In the genomic region with DNA sequence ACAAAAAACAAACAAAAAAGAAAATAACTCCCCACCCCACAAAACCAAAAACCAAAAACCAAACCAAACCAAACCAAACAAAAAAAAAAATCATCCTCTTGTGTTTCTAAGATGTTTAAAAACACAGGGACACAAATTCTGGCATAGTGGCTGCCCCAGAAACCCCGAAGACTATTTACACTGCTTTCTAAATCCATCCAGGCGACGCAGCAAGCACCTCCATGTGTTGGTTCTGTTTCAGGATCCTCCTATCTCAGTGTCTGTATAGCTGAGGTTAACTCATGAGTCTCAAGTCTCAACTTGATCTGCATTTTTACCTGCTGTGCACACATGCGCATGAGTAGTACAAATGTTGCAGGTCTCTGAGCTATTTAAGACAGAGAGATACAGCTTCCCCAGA, we compare ENCODE assay signal across 22 mouse cellular contexts. TPM values are rescaled to one million over a fixed set of nuclear protein-coding genes. Genes with fewer than 3 reads are reported as not detected.
DNase-seq lines count a peak whose midpoint lies in the region; ATAC-seq and TF ChIP-seq lines count a peak whose summit lies in the region.
"Had no signal": no experiment of that assay in that cellular context is flagged by ENCODE, and none has a peak within 500 bp of the region (broad histone marks: within the 10 kb centered on the region; RNA-seq: fewer than 3 reads in every experiment).

No protein-coding gene starts in this region.

- TF ChIP-seq RAD21 in CH12.LX (IDR thresholded peaks at IDR 0.05; ENCODE audit: low read depth, low read length), result no peak

- in situ Hi-C loops in CH12.LX (cut with MboI; ENCODE audit: low pct_ligation_motif_present, low pct_unique_long_range_greater_than_20kb, low sequenced_read_pairs), result no loop called here

- no peak overlapping the region for H3K4me2 ChIP-seq in heart, embryonic 12.5 days
- H3K4me2 ChIP-seq in liver, postnatal 0 days (ENCODE audit: low read depth, low read length), result no peak overlapping the region
- H3K4me2 ChIP-seq in midbrain, embryonic 11.5 days, result no peak overlapping the region
- no peak overlapping the region for H3K4me2 ChIP-seq in midbrain, embryonic 15.5 days
- 0 out of 2 replicates have a peak overlapping the region, but pooled peaks have one; percentile 23 for H3K4me2 ChIP-seq in CH12.LX (ENCODE audit: insufficient read depth, low read depth, poor library complexity, severe bottlenecking)

- H3K27ac ChIP-seq in heart, embryonic 12.5 days (ENCODE audit: poor library complexity, severe bottlenecking), result no peak overlapping the region
- H3K27ac ChIP-seq in liver, postnatal 0 days (ENCODE audit: low read depth), result peak overlapping the region; percentile 57; the same call in 1 of the 2 replicates
- no peak overlapping the region for H3K27ac ChIP-seq in midbrain, embryonic 11.5 days (ENCODE audit: low read depth, low read length)
- no peak overlapping the region for H3K27ac ChIP-seq in midbrain, embryonic 15.5 days
- H3K27ac ChIP-seq in CH12.LX (ENCODE audit: insufficient read depth, low read depth), result no peak overlapping the region
- H3K27ac ChIP-seq in thymus, adult 2 months (ENCODE audit: control insufficient read depth, insufficient read depth, low read length), result no peak overlapping the region

- dilution Hi-C loops in CH12.LX (cut with MboI; ENCODE audit: extremely low pct_ligation_motif_present, extremely low pct_unique_long_range_greater_than_20kb, low sequenced_read_pairs), result no loop called here

- no peaks in the 10 kb centered on the region for H3K79me2 ChIP-seq in CH12.LX (replicated peaks; ENCODE audit: control insufficient read depth, extremely low read depth, insufficient read depth, poor library complexity, severe bottlenecking)

- no peak overlapping the region for H3K4me3 ChIP-seq in heart, embryonic 12.5 days
- H3K4me3 ChIP-seq in liver, postnatal 0 days (ENCODE audit: low read depth, low read length), result no peak overlapping the region
- no peak overlapping the region for H3K4me3 ChIP-seq in midbrain, embryonic 11.5 days (ENCODE audit: low read depth, low read length)
- no peak overlapping the region for H3K4me3 ChIP-seq in midbrain, embryonic 15.5 days
- no peak overlapping the region for H3K4me3 ChIP-seq in CH12.LX (replicated peaks in 1 of 3; ENCODE audit: low read depth in 2 of 3, low read length in 2 of 3, poor library complexity in 1 of 3)
- H3K4me3 ChIP-seq in thymus, adult 2 months (ENCODE audit: control insufficient read depth, insufficient read depth, low read length), result no peak overlapping the region

- no peaks in the 10 kb centered on the region for H3K9me3 ChIP-seq in heart, embryonic 12.5 days (replicated peaks)
- H3K9me3 ChIP-seq in liver, postnatal 0 days (ENCODE audit: low read length), result no peaks in the 10 kb centered on the region
- no peaks in the 10 kb centered on the region for H3K9me3 ChIP-seq in midbrain, embryonic 11.5 days (ENCODE audit: control insufficient read depth, low read length)
- no peaks in the 10 kb centered on the region for H3K9me3 ChIP-seq in midbrain, embryonic 15.5 days
- peaks cover 19% of the 10 kb centered on the region for H3K9me3 ChIP-seq in CH12.LX (replicated peaks; ENCODE audit: low read length)

- H3K27me3 ChIP-seq in heart, embryonic 12.5 days (replicated peaks), result peaks cover 52% of the 10 kb centered on the region
- peaks cover 60% of the 10 kb centered on the region for H3K27me3 ChIP-seq in liver, postnatal 0 days (ENCODE audit: insufficient read depth, low read length)
- H3K27me3 ChIP-seq in midbrain, embryonic 11.5 days (ENCODE audit: control insufficient read depth, insufficient read depth, low read length), result peaks cover 55% of the 10 kb centered on the region
- H3K27me3 ChIP-seq in midbrain, embryonic 15.5 days (replicated peaks), result peaks cover 72% of the 10 kb centered on the region
- no peaks in the 10 kb centered on the region for H3K27me3 ChIP-seq in CH12.LX (replicated peaks)
- H3K27me3 ChIP-seq in thymus, adult 2 months (ENCODE audit: control insufficient read depth, insufficient read depth, low read length), result peaks cover 5% of the 10 kb centered on the region; the same call in 1 of the 2 replicates

- peaks cover 11% of the 10 kb centered on the region for H3K4me1 ChIP-seq in heart, embryonic 12.5 days (replicated peaks)
- H3K4me1 ChIP-seq in liver, postnatal 0 days (ENCODE audit: insufficient read depth), result no peaks in the 10 kb centered on the region
- 0 out of 2 replicates have a peak, but pooled peaks cover 3% of the 10 kb centered on the region for H3K4me1 ChIP-seq in midbrain, embryonic 11.5 days (ENCODE audit: control insufficient read depth, insufficient read depth, low read length)
- peaks cover 17% of the 10 kb centered on the region for H3K4me1 ChIP-seq in midbrain, embryonic 15.5 days
- peaks cover 5 to 23% of the 10 kb centered on the region in 2 experiments for H3K4me1 ChIP-seq in CH12.LX (ENCODE audit: control insufficient read depth in 1 of 2, insufficient read depth in 2 of 2)
- H3K4me1 ChIP-seq in thymus, adult 2 months (replicated peaks; ENCODE audit: control insufficient read depth, insufficient read depth, low read length), result peaks cover 2% of the 10 kb centered on the region; the same call in 1 of the 2 replicates

- no peak for ATAC-seq in heart, embryonic 12.5 days (ENCODE audit: insufficient number of reproducible peaks, low FRiP score)
- no peak for ATAC-seq in liver, postnatal 0 days
- no peak for ATAC-seq in midbrain, embryonic 11.5 days (ENCODE audit: low FRiP score)
- no peak for ATAC-seq in midbrain, embryonic 15.5 days (replicated peaks)
- ATAC-seq: activated CD4-positive, CD25-positive, alpha-beta regulatory T cell, adult 4 months; CD4-positive, CD25-positive, alpha-beta regulatory T cell, adult 4 months; Patski had no signal

- TF ChIP-seq CTCF in liver, postnatal 0 days (IDR thresholded peaks at IDR 0.05; ENCODE audit: low read depth), result no peak
- no peak for TF ChIP-seq CTCF in CH12.LX (conservative IDR thresholded peaks at IDR 0.05 in 1 of 2, IDR thresholded peaks at IDR 0.05 in 1 of 2; ENCODE audit: low read depth in 2 of 2, low read length in 2 of 2)
- TF ChIP-seq CTCF in thymus, adult 2 months (IDR thresholded peaks at IDR 0.05; ENCODE audit: borderline replicate concordance, control insufficient read depth, extremely low read depth, insufficient read depth, low read length, poor library complexity), result no peak

- no peak for TF ChIP-seq EP300 in liver, postnatal 0 days (IDR thresholded peaks at IDR 0.05; ENCODE audit: low read depth)
- TF ChIP-seq EP300 in CH12.LX (IDR thresholded peaks at IDR 0.05; ENCODE audit: low read length), result no peak

- H3K9ac ChIP-seq in heart, embryonic 12.5 days, result no peak overlapping the region
- H3K9ac ChIP-seq in liver, postnatal 0 days (replicated peaks), result no peak overlapping the region
- no peak overlapping the region for H3K9ac ChIP-seq in midbrain, embryonic 11.5 days (ENCODE audit: low read length)
- no peak overlapping the region for H3K9ac ChIP-seq in midbrain, embryonic 15.5 days
- H3K9ac ChIP-seq in CH12.LX (ENCODE audit: insufficient read depth, low read depth), result no peak overlapping the region

- H3K36me3 ChIP-seq in heart, embryonic 12.5 days, result no peaks in the 10 kb centered on the region
- H3K36me3 ChIP-seq in liver, postnatal 0 days (replicated peaks; ENCODE audit: insufficient read depth, low read length), result no peaks in the 10 kb centered on the region
- H3K36me3 ChIP-seq in midbrain, embryonic 11.5 days (ENCODE audit: control insufficient read depth, insufficient read depth, low read length), result no peaks in the 10 kb centered on the region
- H3K36me3 ChIP-seq in midbrain, embryonic 15.5 days (replicated peaks), result no peaks in the 10 kb centered on the region
- H3K36me3 ChIP-seq in CH12.LX (replicated peaks in 1 of 2; ENCODE audit: control insufficient read depth in 1 of 2, insufficient read depth in 1 of 2, low read length in 1 of 2), result no peaks in the 10 kb centered on the region
- H3K36me3 ChIP-seq in thymus, adult 2 months (ENCODE audit: control insufficient read depth, insufficient read depth, low read length), result no peaks in the 10 kb centered on the region
- H3K36me3 ChIP-seq: G1E had no signal

- no peak for TF ChIP-seq POLR2A in CH12.LX (IDR thresholded peaks at IDR 0.05; ENCODE audit: low read depth, low read length)
- no peak for TF ChIP-seq POLR2A in thymus, adult 2 months (IDR thresholded peaks at IDR 0.05; ENCODE audit: control insufficient read depth, extremely low read depth, insufficient read depth, low read length, poor library complexity)

- peak; percentile 61 for DNase-seq in heart, adult 11 months
- DNase-seq in liver, postnatal 0 days, result no peak
- DNase-seq in liver, result no peak
- peak; percentile 57 for DNase-seq in midbrain, embryonic 11.5 days (ENCODE audit: low spot score, missing footprints)
- no peak for DNase-seq in CH12.LX (ENCODE audit: extremely low read depth)
- no peak for DNase-seq in thymus, adult 2 months
- DNase-seq: adrenal gland, adult 2 months; adrenal gland, adult 8-10 months; adrenal gland, postnatal 10 days; adrenal gland, postnatal 25 days; adrenal gland, postnatal 36 days; B cell, adult 2 months; cerebellum, adult 11 months; cerebellum, adult 11-12 months; cerebellum, adult 18-20 months had no signal

- WGBS in heart, embryonic 12.5 days, result 86% methylated on average over 4 of the region's 4 CpGs
- 72% methylated on average over 4 of the region's 4 CpGs for WGBS in liver, postnatal 0 days (ENCODE audit: insufficient replicate concordance)
- 93% methylated on average over 4 of the region's 4 CpGs for WGBS in midbrain, embryonic 11.5 days
- 85% methylated on average over 4 of the region's 4 CpGs for WGBS in midbrain, embryonic 15.5 days
- 91% methylated on average over 4 of the region's 4 CpGs for WGBS in thymus, adult 2 months

TF ChIP-seq in CH12.LX, 34 proteins besides CTCF, POLR2A, EP300 and RAD21:
- no peak for TF ChIP-seq TCF12 (IDR thresholded peaks at IDR 0.05; ENCODE audit: low read depth, low read length)
- no peak for TF ChIP-seq NELFE (IDR thresholded peaks at IDR 0.05; ENCODE audit: low read depth, low read length)
- TF ChIP-seq PAX5 (IDR thresholded peaks at IDR 0.05; ENCODE audit: low read length), result no peak
- TF ChIP-seq HCFC1 (IDR thresholded peaks at IDR 0.05; ENCODE audit: low read depth, low read length), result no peak
- no peak for TF ChIP-seq JUND (conservative IDR thresholded peaks at IDR 0.05; ENCODE audit: low read depth, low read length)
- no peak for TF ChIP-seq MAZ (IDR thresholded peaks at IDR 0.05; ENCODE audit: low read depth, low read length)
- no peak for TF ChIP-seq ZKSCAN1 (IDR thresholded peaks at IDR 0.05; ENCODE audit: borderline replicate concordance, low read depth, low read length)

RNA-seq across cellular contexts. Expression of a gene that starts 1.9 kb away (rescaled TPM):
- 817 and 830 TPM in 2 replicates for polyA plus RNA-seq in heart, embryonic 12.5 days (2016; fragmentation: Nextera tagmentation; extraction: Ambion mirVana)
- polyA plus RNA-seq in liver, postnatal 0 days (2015; fragmentation: Nextera tagmentation; extraction: Ambion mirVana), result 113 and 121 TPM in 2 replicates
- 133 and 144 TPM in 2 replicates for polyA plus RNA-seq in midbrain, embryonic 11.5 days (2014; fragmentation: Nextera tagmentation; extraction: Ambion mirVana)
- 91.4 and 92.5 TPM in 2 replicates for polyA plus RNA-seq in midbrain, embryonic 15.5 days (2015; fragmentation: Nextera tagmentation; extraction: Ambion mirVana)
- 142 and 189 TPM in 2 replicates for total RNA-seq in CH12.LX (2012; rRNA removed)
- total RNA-seq in CH12.LX (2014; rRNA removed), result 114 and 137 TPM in 2 replicates
- 32.2 and 38.4 TPM in 2 replicates for polyA plus RNA-seq in CH12.LX (2012; ENCODE audit: insufficient read length, low read depth)
- polyA plus RNA-seq in thymus, adult 2 months (2012; rRNA removed), result 4.7 and 5.8 TPM in 2 replicates
- total RNA-seq: MEL had no signal
- polyA plus RNA-seq: activated CD4-positive, CD25-positive, alpha-beta regulatory T cell, adult 4 months; G1E had no signal

Comparison
In these comparisons a context has a peak if more than half of its experiments do, and no peak if none do; other contexts are left out.
1. DNase-seq: peak in heart, adult 11 months (single experiment) and midbrain, embryonic 11.5 days (single experiment); none in liver, postnatal 0 days (single experiment), liver (single experiment), CH12.LX (single experiment) and thymus, adult 2 months (single experiment).